Mouse (Mus musculus) lung, postnatal 0 days (tissue): ENCODE results near the gene Lrrc2. TPM values are rescaled to one million over a fixed set of nuclear protein-coding genes. Genes with fewer than 3 reads are reported as not detected.

Experiments
- ATAC-seq: fragments of 200-750 bp; cut with Nextera tagmentation; 2 replicates; pipeline ENCODE4 v1.8.0; 2017; ENCODE audit warnings: moderate library complexity
- DNase-seq: peaks from one replicate; pipeline ENCODE4 v3.0.0-alpha.2; 2016; ENCODE audit warnings: low spot score
- H3K27ac ChIP-seq: fragments of 300-500 bp; sonication (generic); 2 replicates; pipeline ENCODE4 v1.5.1; 2014; ENCODE audit warnings: antibody characterized with exemption, mild to moderate bottlenecking, low read length, mixed read lengths
- H3K27me3 ChIP-seq: fragments of 300-500 bp; sonication (generic); replicated peaks from 2 replicates; pipeline ENCODE4 v1.6.1; 2014; ENCODE audit warnings: low read length, mixed read lengths; ENCODE audit not compliant: insufficient read depth
- H3K36me3 ChIP-seq: fragments of 300-500 bp; sonication (generic); 2 replicates; pipeline ENCODE4 v1.6.1; 2014; ENCODE audit warnings: low read length, mixed read lengths; ENCODE audit not compliant: insufficient read depth
- H3K4me1 ChIP-seq: fragments of 300-500 bp; sonication (generic); 2 replicates; pipeline ENCODE4 v1.6.1; 2014; ENCODE audit warnings: antibody characterized with exemption, low read depth, low read length, mixed read lengths; ENCODE audit not compliant: insufficient read depth
- H3K4me2 ChIP-seq: fragments of 300-500 bp; sonication (generic); replicated peaks from 2 replicates; pipeline ENCODE4 v1.6.1; 2014; ENCODE audit warnings: low read depth, mild to moderate bottlenecking, low read length, moderate library complexity, mixed read lengths
- H3K4me3 ChIP-seq: fragments of 300-500 bp; sonication (generic); 2 replicates; pipeline ENCODE4 v1.5.1; 2014; ENCODE audit warnings: low read depth, low read length
- H3K9ac ChIP-seq: fragments of 300-500 bp; sonication (generic); replicated peaks from 2 replicates; pipeline ENCODE4 v1.6.1; 2014; ENCODE audit warnings: low read depth, mild to moderate bottlenecking
- H3K9me3 ChIP-seq: fragments of 300-500 bp; sonication (generic); 2 replicates; pipeline ENCODE4 v1.6.1; 2016; ENCODE audit warnings: low read length, mixed read lengths
- CTCF ChIP-seq: IDR thresholded peaks from 2 replicates; pipeline ENCODE4 v1.5.1; 2016; ENCODE audit warnings: antibody characterized with exemption, mild to moderate bottlenecking
- EP300 ChIP-seq: IDR thresholded peaks from 2 replicates; pipeline ENCODE4 v1.6.1; 2016; ENCODE audit warnings: antibody characterized with exemption, mild to moderate bottlenecking, control low read depth
- WGBS: fragments of 180-500 bp; shearing (Covaris S2); extraction: QIAGEN DNeasy Blood & Tissue Kit; methylation state at CpG from one replicate; pipeline ENCODE4 v1.1.7; 2014; 5-methylcytosine and 5-hydroxymethylcytosine counted together
- polyA plus RNA-seq: library from polyadenylated mRNA; unstranded; fragments of >200 nt; fragmentation: Nextera tagmentation; extraction: Ambion mirVana; gene quantifications from 2 replicates; pipeline ENCODE4 v1.2.1, GENCODE M21; 2015

Gene Lrrc2
- polyA plus RNA-seq, 1 experiment from 2014 or later, result 1.6 TPM

GRCm38 (mm10) chr9:110914631-110915236, 36.6 kb upstream of the Lrrc2 start:
- no peak for ATAC-seq

GRCm38 (mm10) chr9:110915466-110915865, 35.9 kb upstream of the Lrrc2 start:
- Histone ChIP-seq H3K9ac (no peak overlapping the region), H3K4me1 (no peaks in the 10 kb centered on the region), H3K4me3 (no peak overlapping the region), H3K36me3 (no peaks in the 10 kb centered on the region), H3K27me3 (no peaks in the 10 kb centered on the region), H3K4me2 (no peak overlapping the region), H3K9me3 (no peaks in the 10 kb centered on the region), H3K27ac (no peak overlapping the region)
- 46% methylated on average over 8 of the region's 8 CpGs for WGBS
- no peak for DNase-seq
- no peak for ATAC-seq
- TF ChIP-seq EP300, result no peak
- no peak for TF ChIP-seq CTCF

More at GRCm38 (mm10) chr9:110914631-110915236, 36.6 kb upstream of the Lrrc2 start:
- H3K4me3 ChIP-seq, result no peak overlapping the region
- 51% methylated on average over 21 of the region's 21 CpGs for WGBS
- H3K9ac ChIP-seq, result no peak overlapping the region
- no peak for TF ChIP-seq CTCF
- no peak for TF ChIP-seq EP300
- no peak overlapping the region for H3K4me2 ChIP-seq
- no peaks in the 10 kb centered on the region for H3K4me1 ChIP-seq
- no peaks in the 10 kb centered on the region for H3K36me3 ChIP-seq
- no peak for DNase-seq
- H3K27me3 ChIP-seq, result no peaks in the 10 kb centered on the region
- no peak overlapping the region for H3K27ac ChIP-seq
- H3K9me3 ChIP-seq, result no peaks in the 10 kb centered on the region

- Histone ChIP-seq H3K27ac (no peak within 1 kb of the TSS), H3K9me3 (no peaks in the 10 kb centered on the region), H3K4me2 (no peak within 1 kb of the TSS), H3K36me3 (no peaks in the 10 kb centered on the region), H3K4me1 (no peaks in the 10 kb centered on the region), H3K9ac (no peak within 1 kb of the TSS), H3K4me3 (no peak within 1 kb of the TSS), H3K27me3 (no peaks in the 10 kb centered on the region)
- DNase-seq, result no peak
- TF ChIP-seq EP300 (no peak), CTCF (no peak)
- 83% methylated on average over 7 of the region's 7 CpGs for WGBS
- ATAC-seq, result no peak
These were observed 34.6 kb upstream of the Lrrc2 start, which contains the start of gene Fam240a for GRCm38 (mm10) chr9:110916786-110917185. Gene Fam240a, minus strand, starts transcription at chr9:110916861.

- Histone ChIP-seq H3K27me3 (no peaks in the 10 kb centered on the region), H3K36me3 (no peaks in the 10 kb centered on the region), H3K9me3 (no peaks in the 10 kb centered on the region), H3K9ac (no peak overlapping the region), H3K27ac (peak overlapping the region; percentile 43; the same call in 1 of the 2 replicates), H3K4me3 (no peak overlapping the region), H3K4me1 (no peaks in the 10 kb centered on the region), H3K4me2 (no peak overlapping the region)
- 50% methylated on average over 15 of the region's 15 CpGs for WGBS
- no peak for TF ChIP-seq CTCF
- TF ChIP-seq EP300, result 0 out of 2 replicates have a peak, but pooled peaks have one; percentile 27
- DNase-seq (peak; percentile 46), ATAC-seq (peak; percentile 76)
These were observed 30.5 kb upstream of the Lrrc2 start for GRCm38 (mm10) chr9:110920665-110921419.

GRCm38 (mm10) chr9:110922759-110923158, 28.6 kb upstream of the Lrrc2 start:
- Histone ChIP-seq H3K9ac (no peak overlapping the region), H3K27ac (no peak overlapping the region), H3K4me3 (no peak overlapping the region), H3K4me1 (no peaks in the 10 kb centered on the region), H3K36me3 (no peaks in the 10 kb centered on the region), H3K4me2 (no peak overlapping the region), H3K27me3 (no peaks in the 10 kb centered on the region), H3K9me3 (no peaks in the 10 kb centered on the region)
- ATAC-seq, result no peak
- WGBS, result 14% methylated on average over 7 of the region's 7 CpGs
- no peak for TF ChIP-seq EP300
- TF ChIP-seq CTCF, result peak; percentile 95
- DNase-seq, result peak; percentile 77

GRCm38 (mm10) chr9:110931573-110931972, 19.8 kb upstream of the Lrrc2 start:
- Histone ChIP-seq H3K9ac (no peak overlapping the region), H3K4me2 (no peak overlapping the region), H3K36me3 (no peaks in the 10 kb centered on the region), H3K4me1 (no peaks in the 10 kb centered on the region), H3K4me3 (no peak overlapping the region), H3K9me3 (no peaks in the 10 kb centered on the region), H3K27me3 (no peaks in the 10 kb centered on the region), H3K27ac (no peak overlapping the region)
- 67% methylated on average over 6 of the region's 6 CpGs for WGBS
- DNase-seq, result no peak
- TF ChIP-seq CTCF (no peak), EP300 (no peak)
- no peak for ATAC-seq
